Mouse (Mus musculus) spleen, postnatal 36 days (tissue): Measurements from ENCODE around the gene Atxn1.

ENCODE experiments used
- DNase-seq, 2 experiments: peaks; one replicate each; pipeline ENCODE4 v3.0.0; 2022; ENCODE audit warnings: low spot score in 2 of 2, mixed read lengths in 1 of 2

Gene Atxn1

DNA sequence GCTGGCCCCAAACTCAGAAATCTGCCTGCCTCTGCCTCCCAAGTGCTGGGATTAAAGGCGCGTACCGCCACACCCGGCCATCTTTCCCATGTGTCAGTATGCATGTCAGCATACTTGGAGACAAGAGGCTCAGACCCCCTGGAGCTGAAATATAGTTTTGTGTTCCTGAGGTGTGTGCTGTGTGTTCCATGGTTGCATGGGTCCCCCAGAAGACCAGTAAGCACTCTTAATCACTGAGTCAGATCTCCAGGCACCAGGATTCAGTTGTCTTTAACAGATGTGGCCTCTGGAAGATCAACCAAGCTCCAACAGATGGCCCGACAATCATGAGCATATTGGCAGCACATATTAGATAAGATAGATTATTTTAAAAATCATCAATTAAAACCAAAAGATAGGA, 62.4 kb downstream of the Atxn1 start:
- no peak for DNase-seq

DNA sequence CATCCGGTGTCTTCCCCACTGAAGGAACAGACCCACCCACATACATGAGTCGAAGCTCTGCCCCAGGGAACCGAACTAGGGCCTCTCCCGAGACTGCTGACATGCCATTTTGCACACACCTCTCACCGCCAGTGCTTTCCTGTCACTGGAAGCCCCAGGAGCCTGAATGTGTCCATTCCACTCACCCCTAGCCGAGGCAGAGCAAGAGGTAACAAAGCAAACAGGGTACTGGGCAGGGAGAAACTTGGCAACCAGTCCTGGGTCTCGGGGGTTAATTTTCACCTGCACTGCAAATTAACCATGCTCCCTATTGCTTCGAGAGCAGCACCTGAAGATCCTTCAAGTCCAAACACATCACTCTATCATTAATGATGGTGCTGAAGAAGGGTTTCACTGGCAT, 64.0 kb downstream of the Atxn1 start:
- no peak for DNase-seq

DNA sequence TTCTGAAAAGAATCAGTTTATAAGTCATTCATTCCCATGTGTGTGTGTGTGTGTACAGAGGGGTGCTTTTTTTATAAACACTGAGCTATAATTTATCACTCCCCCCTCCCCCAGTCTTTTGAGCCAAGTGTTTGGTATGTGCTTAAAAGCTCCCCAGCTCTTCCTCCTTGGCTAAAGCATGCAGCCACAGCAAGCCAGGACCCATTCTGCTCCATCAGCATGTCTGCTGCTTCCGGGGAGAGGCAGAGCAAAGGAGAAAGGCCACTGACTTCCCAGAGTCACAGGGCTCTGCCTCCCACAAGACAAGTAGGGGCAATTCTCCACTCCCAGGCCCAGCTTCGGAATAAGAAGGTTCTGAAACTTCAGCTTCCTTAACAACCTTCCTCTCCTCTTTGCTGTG, 67.2 kb downstream of the Atxn1 start:
- no peak for DNase-seq

DNA sequence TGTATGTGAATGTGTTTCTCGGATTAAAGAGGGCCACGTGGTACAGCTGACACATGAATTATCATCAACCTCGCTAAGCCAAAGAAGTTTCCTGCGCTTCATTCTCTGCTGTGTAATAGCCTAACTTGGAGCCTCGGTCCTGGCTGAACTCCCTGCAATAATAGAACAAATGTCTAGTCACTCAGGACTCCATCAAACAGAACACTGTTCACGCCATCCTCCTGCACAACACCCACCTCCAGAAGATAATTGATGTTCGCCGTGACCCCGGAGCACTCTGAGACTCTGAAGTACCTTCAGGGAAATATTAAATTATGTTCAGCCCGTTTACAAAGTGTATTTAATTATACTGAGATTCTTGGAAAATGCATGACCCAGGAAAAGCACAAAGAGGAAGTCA, 70.0 kb downstream of the Atxn1 start:
- DNase-seq: no peak

DNA sequence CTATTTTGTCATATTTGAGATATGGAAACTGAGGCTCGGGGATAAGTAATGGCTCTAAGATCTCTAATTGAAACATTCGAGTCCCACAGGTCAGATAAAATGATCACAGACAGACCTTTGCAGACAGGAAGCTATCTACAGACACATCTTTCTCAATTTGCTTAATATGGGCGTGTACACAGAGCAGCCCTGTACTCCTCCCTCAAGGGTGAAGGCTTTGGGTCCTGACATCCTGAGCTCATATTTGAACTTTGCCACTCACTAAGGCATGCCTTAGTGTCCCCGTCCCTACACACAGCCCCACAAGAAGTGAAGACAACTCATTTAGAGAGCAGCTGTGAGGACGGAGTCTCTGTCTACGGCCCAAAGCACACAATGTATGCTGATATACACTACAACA, 70.6 kb downstream of the Atxn1 start:
- no peak for DNase-seq

- DNase-seq: no peak
These were observed 73.7 kb downstream of the Atxn1 start for GRCm38 (mm10) chr13:45891073-45891472.

- no peak for DNase-seq
These were observed 75.7 kb downstream of the Atxn1 start for GRCm38 (mm10) chr13:45888953-45889749.

- DNase-seq: peak; percentile 71 to 74
These were observed 79.9 kb downstream of the Atxn1 start for GRCm38 (mm10) chr13:45884878-45885277.

DNA sequence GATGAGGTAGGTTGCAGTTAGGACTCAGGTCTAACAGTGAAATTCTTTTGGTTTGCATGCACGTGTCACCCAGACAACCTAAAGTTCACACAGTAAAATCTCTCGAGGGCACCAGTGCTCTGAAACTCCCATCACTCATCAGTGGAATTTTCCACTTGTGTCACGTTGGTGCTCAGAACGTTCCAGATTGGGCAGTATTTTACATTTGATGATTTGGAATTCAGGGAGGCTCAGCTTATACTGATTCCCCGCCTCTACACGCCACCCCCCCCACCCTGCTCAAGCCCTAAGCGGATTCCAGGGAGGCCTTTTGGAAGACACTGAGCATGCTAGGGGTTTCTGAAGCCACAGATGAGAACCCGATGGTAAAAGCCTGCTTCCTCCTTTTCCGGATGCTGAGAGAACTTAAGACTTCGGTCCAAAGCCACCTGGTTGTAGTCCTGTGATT, 81.0 kb downstream of the Atxn1 start:
- DNase-seq: no peak

GRCm38 (mm10) chr13:45882976-45883440, 81.8 kb downstream of the Atxn1 start:
- no peak for DNase-seq

DNA sequence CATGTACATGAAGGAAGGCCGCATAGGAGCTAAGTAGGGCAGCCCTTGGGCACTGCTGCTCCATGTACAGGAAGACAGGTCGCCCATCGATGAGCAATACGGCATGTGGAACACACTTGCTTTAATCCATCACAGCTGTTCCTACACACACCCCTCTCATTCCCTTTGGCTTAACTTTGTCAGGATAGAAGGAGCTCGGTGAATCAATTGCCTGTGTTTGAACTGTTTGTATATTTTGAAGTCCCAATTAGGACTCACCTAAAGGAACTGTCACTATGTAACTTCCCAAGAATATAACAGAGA, 84.3 kb downstream of the Atxn1 start:
- no peak for DNase-seq

GRCm38 (mm10) chr13:45879746-45880542, 84.9 kb downstream of the Atxn1 start:
- no peak for DNase-seq

DNA sequence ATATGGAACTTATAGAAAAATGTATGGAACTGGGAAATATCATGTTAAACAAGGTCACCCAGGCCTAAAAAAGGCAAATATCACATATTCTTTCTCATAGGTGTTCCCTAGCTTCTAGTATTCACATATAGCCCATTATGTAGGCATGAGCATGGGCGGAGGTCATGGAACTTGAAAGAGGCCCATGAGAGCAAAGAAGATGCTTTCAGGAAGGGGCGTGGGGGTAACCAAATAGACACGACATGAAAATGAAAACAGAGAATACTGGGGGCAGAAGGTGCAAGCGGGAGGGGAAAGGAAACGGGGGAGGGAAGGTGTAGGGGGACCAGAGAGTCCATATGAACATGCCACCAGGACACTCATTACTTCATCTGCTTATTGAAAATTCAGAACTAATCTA, 87.9 kb downstream of the Atxn1 start:
- peak in 1 of 2 experiments; percentile 26 for DNase-seq

GRCm38 (mm10) chr13:45876368-45876760, 88.4 kb downstream of the Atxn1 start:
- DNase-seq: peak in 1 of 2 experiments; percentile 12

GRCm38 (mm10) chr13:45875686-45876367, 89.0 kb downstream of the Atxn1 start:
- DNase-seq: no peak

DNA sequence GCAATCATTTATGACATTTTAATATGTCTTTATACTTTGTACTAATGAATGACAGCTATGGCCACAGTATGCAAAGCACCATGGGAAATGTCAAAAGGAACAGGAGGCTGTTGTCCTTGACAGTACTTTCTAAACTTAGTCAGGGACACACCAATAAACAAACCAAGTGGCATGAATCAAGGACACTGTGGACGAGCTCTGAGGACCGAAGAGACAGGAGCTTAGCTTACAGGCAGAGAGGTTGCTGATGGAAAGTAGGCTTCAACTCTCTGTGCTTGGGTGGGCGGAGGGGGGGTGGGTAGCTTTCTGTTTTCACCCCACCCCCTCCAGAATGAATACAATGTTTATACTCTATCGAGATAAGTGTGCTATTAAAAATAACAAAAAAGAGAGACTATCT, 90.6 kb downstream of the Atxn1 start:
- no peak for DNase-seq

DNA sequence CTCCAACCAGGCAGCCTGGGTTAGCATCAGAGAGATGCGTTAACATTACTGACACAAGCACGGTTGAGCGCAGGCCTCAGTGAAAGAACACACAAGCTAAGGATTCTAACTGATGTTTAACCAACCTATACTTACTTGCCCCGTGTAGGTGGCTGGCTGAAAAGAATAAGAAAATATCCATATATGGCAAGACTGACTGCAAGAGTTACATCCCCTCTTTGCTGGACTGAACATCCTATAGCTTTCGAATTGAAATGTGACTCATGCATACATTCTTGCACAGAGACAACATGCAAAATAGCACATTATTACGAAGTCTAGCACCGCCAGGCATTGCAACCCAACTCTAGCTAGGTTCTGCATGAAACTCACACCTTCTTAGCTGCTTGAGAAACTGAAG, 91.8 kb downstream of the Atxn1 start:
- no peak for DNase-seq

- no peak for DNase-seq
These were observed 92.6 kb downstream of the Atxn1 start for GRCm38 (mm10) chr13:45872041-45872746.

DNA sequence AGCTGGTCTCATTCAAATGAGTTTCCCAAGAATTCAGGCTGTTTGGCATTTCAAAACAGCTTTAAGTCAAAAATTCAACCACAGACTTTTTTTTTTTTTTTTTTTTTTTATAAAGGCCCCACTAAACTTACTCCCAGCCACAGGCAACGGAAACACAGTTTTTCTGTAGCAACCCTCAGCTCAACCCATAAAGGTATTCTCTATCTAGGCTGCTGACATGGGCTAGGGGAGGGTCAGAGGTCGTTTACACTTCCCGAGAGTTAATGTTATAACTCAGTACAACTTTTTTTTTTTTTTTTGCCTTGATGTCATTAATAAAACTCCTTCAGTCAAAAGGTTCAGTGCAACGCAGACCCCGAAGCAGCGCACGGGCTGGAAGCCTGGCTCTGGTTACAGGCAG, 93.3 kb downstream of the Atxn1 start:
- no peak for DNase-seq

- DNase-seq: no peak
These were observed 95.9 kb downstream of the Atxn1 start for GRCm38 (mm10) chr13:45868886-45869285.

DNA sequence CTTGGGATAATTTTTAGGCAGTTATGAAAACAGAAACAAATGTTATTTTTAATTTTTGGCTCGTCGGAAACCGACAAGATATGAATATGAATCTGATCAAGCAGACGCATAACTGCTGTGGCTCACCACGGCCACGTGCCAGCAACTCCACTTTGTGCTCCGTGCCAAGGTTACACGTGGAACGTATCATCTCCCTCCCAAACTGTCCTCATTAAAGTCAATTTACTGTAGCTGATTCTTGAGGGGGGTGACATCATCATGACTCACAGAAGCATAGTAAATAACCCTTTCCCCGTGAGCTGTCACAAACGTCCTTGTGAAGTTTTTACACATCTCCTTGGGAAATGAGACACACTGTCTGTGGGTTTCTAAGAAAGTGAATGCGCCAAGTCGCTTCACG, 97.5 kb downstream of the Atxn1 start:
- DNase-seq: no peak
